Mouse (Mus musculus): ENCODE measurements at regions not wholly inside any gene's neighbourhood (a gene's known extent, or its start where the extent isn't known, plus 50 kb on each side); places are given as distances from the start of the nearest gene placed in this dataset.

GRCm38 (mm10) chr8:56412026-56412425 lies 117.6 kb downstream of the Hpgd start:
- WGBS = 70% methylated on average over 3 of the region's 3 CpGs
- no peaks in the 10 kb centered on the region for H3K4me1 ChIP-seq (ENCODE audit: control insufficient read depth, insufficient read depth, low read length)

GRCm38 (mm10) chr8:56410412-56410811 lies 116.0 kb downstream of the Hpgd start:
- 73% methylated on average over 1 of the region's 1 CpGs for WGBS

More at GRCm38 (mm10) chr8:56412026-56412425, 117.6 kb downstream of the Hpgd start:
- no peak for DNase-seq
- H3K27me3 ChIP-seq (replicated peaks; ENCODE audit: control insufficient read depth, insufficient read depth, low read length) = no peaks in the 10 kb centered on the region
- H3K27ac ChIP-seq (ENCODE audit: insufficient read depth, low read depth, low read length) = no peak overlapping the region
- TF ChIP-seq POLR2A (IDR thresholded peaks at IDR 0.05; ENCODE audit: low read depth, low read length) (no peak), CTCF (conservative IDR thresholded peaks at IDR 0.05; ENCODE audit: insufficient read depth, insufficient read length, low read depth, low read length) (no peak)
- H3K36me3 ChIP-seq (ENCODE audit: control insufficient read depth, insufficient read depth, low read length) = no peaks in the 10 kb centered on the region
- H3K4me3 ChIP-seq (ENCODE audit: insufficient read depth, low read depth, low read length) = no peak overlapping the region

DNA sequence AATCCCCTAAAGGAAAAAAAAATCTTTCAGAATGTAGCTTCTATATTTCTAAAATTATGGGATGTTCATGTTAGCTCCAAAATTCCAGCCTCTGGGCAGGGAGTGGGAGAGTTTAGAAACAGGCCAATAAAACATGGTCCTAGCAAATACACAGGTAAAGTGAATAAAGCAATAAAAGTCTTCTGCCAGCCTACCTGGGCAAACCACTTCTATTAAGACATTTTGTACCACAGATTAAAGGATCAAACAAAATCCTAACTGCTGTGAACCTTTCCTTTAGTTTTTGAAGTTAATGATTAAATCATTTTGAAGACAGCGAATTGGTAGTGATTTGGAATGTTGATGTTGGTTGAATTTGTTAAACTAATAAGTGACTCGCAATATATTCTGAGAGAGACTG lies 112.9 kb downstream of the Hpgd start:
- 41% methylated on average over 2 of the region's 2 CpGs for WGBS
- no peaks in the 10 kb centered on the region for H3K4me1 ChIP-seq (ENCODE audit: control insufficient read depth, insufficient read depth, low read length)
- no peak for DNase-seq
- H3K27ac ChIP-seq (ENCODE audit: insufficient read depth, low read depth, low read length) = no peak overlapping the region
- H3K36me3 ChIP-seq (ENCODE audit: control insufficient read depth, insufficient read depth, low read length) = no peaks in the 10 kb centered on the region
- no peak overlapping the region for H3K4me3 ChIP-seq (ENCODE audit: insufficient read depth, low read depth, low read length)
- H3K27me3 ChIP-seq (replicated peaks; ENCODE audit: control insufficient read depth, insufficient read depth, low read length) = no peaks in the 10 kb centered on the region
- TF ChIP-seq POLR2A (IDR thresholded peaks at IDR 0.05; ENCODE audit: low read depth, low read length) (no peak), CTCF (conservative IDR thresholded peaks at IDR 0.05; ENCODE audit: insufficient read depth, insufficient read length, low read depth, low read length) (no peak)

More at GRCm38 (mm10) chr8:56410412-56410811, 116.0 kb downstream of the Hpgd start:
- H3K36me3 ChIP-seq (ENCODE audit: control insufficient read depth, insufficient read depth, low read length) = no peaks in the 10 kb centered on the region
- no peak for DNase-seq
- H3K4me3 ChIP-seq (ENCODE audit: insufficient read depth, low read depth, low read length) = no peak overlapping the region
- no peaks in the 10 kb centered on the region for H3K27me3 ChIP-seq (replicated peaks; ENCODE audit: control insufficient read depth, insufficient read depth, low read length)
- TF ChIP-seq CTCF (conservative IDR thresholded peaks at IDR 0.05; ENCODE audit: insufficient read depth, insufficient read length, low read depth, low read length) (no peak), POLR2A (IDR thresholded peaks at IDR 0.05; ENCODE audit: low read depth, low read length) (no peak)
- H3K4me1 ChIP-seq (ENCODE audit: control insufficient read depth, insufficient read depth, low read length) = no peaks in the 10 kb centered on the region
- H3K27ac ChIP-seq (ENCODE audit: insufficient read depth, low read depth, low read length) = no peak overlapping the region

GRCm38 (mm10) chr8:56406317-56406716 lies 111.9 kb downstream of the Hpgd start:
- no peaks in the 10 kb centered on the region for H3K36me3 ChIP-seq (ENCODE audit: control insufficient read depth, insufficient read depth, low read length)
- H3K4me1 ChIP-seq (ENCODE audit: control insufficient read depth, insufficient read depth, low read length) = no peaks in the 10 kb centered on the region
- no peaks in the 10 kb centered on the region for H3K27me3 ChIP-seq (replicated peaks; ENCODE audit: control insufficient read depth, insufficient read depth, low read length)
- no peak for TF ChIP-seq POLR2A (IDR thresholded peaks at IDR 0.05; ENCODE audit: low read depth, low read length)
- no peak for TF ChIP-seq CTCF (conservative IDR thresholded peaks at IDR 0.05; ENCODE audit: insufficient read depth, insufficient read length, low read depth, low read length)
- H3K27ac ChIP-seq (ENCODE audit: insufficient read depth, low read depth, low read length) = no peak overlapping the region
- H3K4me3 ChIP-seq (ENCODE audit: insufficient read depth, low read depth, low read length) = no peak overlapping the region
- DNase-seq = no peak

DNA sequence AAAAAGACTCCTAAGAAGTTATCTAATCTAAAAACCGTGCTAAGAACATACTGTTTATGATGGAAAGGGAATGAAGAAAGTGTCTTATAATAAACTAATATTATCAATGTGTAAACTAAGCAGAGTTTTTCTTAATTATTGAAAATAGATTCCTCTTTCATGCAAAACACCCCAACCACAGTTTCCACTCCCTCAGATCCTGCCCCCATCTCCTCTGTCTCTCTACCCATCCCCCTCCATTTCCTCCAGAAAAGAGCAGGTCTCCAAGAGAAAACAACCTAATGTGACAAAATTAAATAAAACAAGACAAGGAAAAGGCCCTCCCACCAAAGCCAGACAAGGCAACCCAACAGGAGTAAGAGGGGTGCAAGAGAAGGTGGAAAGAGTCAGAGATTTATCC lies 103.2 kb downstream of the Hpgd start:
- Histone ChIP-seq H3K4me1 (ENCODE audit: control insufficient read depth, insufficient read depth, low read length) (no peaks in the 10 kb centered on the region), H3K27me3 (replicated peaks; ENCODE audit: control insufficient read depth, insufficient read depth, low read length) (no peaks in the 10 kb centered on the region), H3K4me3 (ENCODE audit: insufficient read depth, low read depth, low read length) (no peak overlapping the region), H3K36me3 (ENCODE audit: control insufficient read depth, insufficient read depth, low read length) (no peaks in the 10 kb centered on the region), H3K27ac (ENCODE audit: insufficient read depth, low read depth, low read length) (no peak overlapping the region)
- no peak for DNase-seq
- WGBS = 75% methylated on average over 1 of the region's 1 CpGs
- TF ChIP-seq CTCF (conservative IDR thresholded peaks at IDR 0.05; ENCODE audit: insufficient read depth, insufficient read length, low read depth, low read length) = no peak
- no peak for TF ChIP-seq POLR2A (IDR thresholded peaks at IDR 0.05; ENCODE audit: low read depth, low read length)

DNA sequence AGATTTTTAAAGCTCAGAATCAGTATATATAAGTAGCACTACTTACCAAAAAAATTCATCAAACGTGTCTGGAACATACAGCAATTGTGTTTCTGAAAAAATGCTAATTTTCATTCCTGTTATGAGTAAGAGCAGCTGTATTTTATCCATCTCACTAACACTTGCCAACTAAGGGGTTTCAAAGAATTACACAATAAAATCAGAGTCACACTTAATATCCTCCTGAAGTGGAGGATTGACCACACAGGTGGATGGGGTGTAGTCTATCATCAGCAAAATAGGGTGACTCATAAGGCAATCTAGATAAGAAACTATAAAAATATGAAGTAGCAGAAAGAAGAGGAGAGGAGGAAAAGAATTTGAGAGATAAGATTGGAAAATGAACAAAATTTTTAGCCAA lies 102.0 kb downstream of the Hpgd start:
- TF ChIP-seq POLR2A (IDR thresholded peaks at IDR 0.05; ENCODE audit: low read depth, low read length) (no peak), CTCF (conservative IDR thresholded peaks at IDR 0.05; ENCODE audit: insufficient read depth, insufficient read length, low read depth, low read length) (no peak)
- WGBS = 76% methylated on average over 1 of the region's 1 CpGs
- H3K36me3 ChIP-seq (ENCODE audit: control insufficient read depth, insufficient read depth, low read length) = no peaks in the 10 kb centered on the region
- H3K4me1 ChIP-seq (ENCODE audit: control insufficient read depth, insufficient read depth, low read length) = no peaks in the 10 kb centered on the region
- no peak overlapping the region for H3K27ac ChIP-seq (ENCODE audit: insufficient read depth, low read depth, low read length)
- H3K4me3 ChIP-seq (ENCODE audit: insufficient read depth, low read depth, low read length) = no peak overlapping the region
- no peaks in the 10 kb centered on the region for H3K27me3 ChIP-seq (replicated peaks; ENCODE audit: control insufficient read depth, insufficient read depth, low read length)
- no peak for DNase-seq

- no peak overlapping the region for H3K4me3 ChIP-seq (ENCODE audit: insufficient read depth, low read depth, low read length)
- DNase-seq = no peak
- no peaks in the 10 kb centered on the region for H3K4me1 ChIP-seq (ENCODE audit: control insufficient read depth, insufficient read depth, low read length)
- TF ChIP-seq CTCF (conservative IDR thresholded peaks at IDR 0.05; ENCODE audit: insufficient read depth, insufficient read length, low read depth, low read length) (no peak), POLR2A (IDR thresholded peaks at IDR 0.05; ENCODE audit: low read depth, low read length) (no peak)
- WGBS = 78% methylated on average over 2 of the region's 2 CpGs
- no peaks in the 10 kb centered on the region for H3K36me3 ChIP-seq (ENCODE audit: control insufficient read depth, insufficient read depth, low read length)
- no peak overlapping the region for H3K27ac ChIP-seq (ENCODE audit: insufficient read depth, low read depth, low read length)
- no peaks in the 10 kb centered on the region for H3K27me3 ChIP-seq (replicated peaks; ENCODE audit: control insufficient read depth, insufficient read depth, low read length)
Measured at GRCm38 (mm10) chr8:56392626-56393025, 98.2 kb downstream of the Hpgd start.

- DNase-seq = no peak
- H3K27me3 ChIP-seq (replicated peaks; ENCODE audit: control insufficient read depth, insufficient read depth, low read length) = no peaks in the 10 kb centered on the region
- no peaks in the 10 kb centered on the region for H3K36me3 ChIP-seq (ENCODE audit: control insufficient read depth, insufficient read depth, low read length)
- WGBS = 74% methylated on average over 2 of the region's 2 CpGs
- H3K4me3 ChIP-seq (ENCODE audit: insufficient read depth, low read depth, low read length) = no peak overlapping the region
- no peak overlapping the region for H3K27ac ChIP-seq (ENCODE audit: insufficient read depth, low read depth, low read length)
- H3K4me1 ChIP-seq (ENCODE audit: control insufficient read depth, insufficient read depth, low read length) = no peaks in the 10 kb centered on the region
- TF ChIP-seq POLR2A (IDR thresholded peaks at IDR 0.05; ENCODE audit: low read depth, low read length) (no peak), CTCF (conservative IDR thresholded peaks at IDR 0.05; ENCODE audit: insufficient read depth, insufficient read length, low read depth, low read length) (no peak)
Measured at GRCm38 (mm10) chr8:56392158-56392557, 97.8 kb downstream of the Hpgd start.
